Mouse (Mus musculus): ENCODE data around the gene Cdc42bpg. TPM values are rescaled to one million over a fixed set of nuclear protein-coding genes. Genes with fewer than 3 reads are reported as not detected.

Gene Cdc42bpg
- polyA plus RNA-seq, 1 experiment = 0.69 TPM

- Histone ChIP-seq H3K36me3 (ENCODE audit: control insufficient read depth) (no peaks in the 10 kb centered on the region; the same call in none of the 2 replicates), H3K4me1 (ENCODE audit: control insufficient read depth) (peaks cover 22% of the 10 kb centered on the region), H3K9me3 (ENCODE audit: control insufficient read depth, low read length) (no peaks in the 10 kb centered on the region), H3K27me3 (ENCODE audit: control insufficient read depth) (0 out of 2 replicates have a peak, but pooled peaks cover 4% of the 10 kb centered on the region), H3K4me3 (replicated peaks) (no peak overlapping the region)
- TF ChIP-seq GATA1 (IDR thresholded peaks at IDR 0.05; ENCODE audit: low read length) (no peak), TAL1 (IDR thresholded peaks at IDR 0.05; ENCODE audit: low read length) (no peak)
These were observed 38.7 kb upstream of the Cdc42bpg start for GRCm38 (mm10) chr19:6267306-6268169.

- TF ChIP-seq TAL1 (IDR thresholded peaks at IDR 0.05; ENCODE audit: low read length) (no peak), GATA1 (IDR thresholded peaks at IDR 0.05; ENCODE audit: low read length) (no peak)
- H3K36me3 ChIP-seq (ENCODE audit: control insufficient read depth) = no peaks in the 10 kb centered on the region; the same call in 1 of the 2 replicates
- 0 out of 2 replicates have a peak, but pooled peaks cover 4% of the 10 kb centered on the region for H3K27me3 ChIP-seq (ENCODE audit: control insufficient read depth)
- no peaks in the 10 kb centered on the region for H3K9me3 ChIP-seq (ENCODE audit: control insufficient read depth, low read length)
- peaks cover 22% of the 10 kb centered on the region for H3K4me1 ChIP-seq (ENCODE audit: control insufficient read depth)
- H3K4me3 ChIP-seq (replicated peaks) = no peak overlapping the region
These were observed 38.1 kb upstream of the Cdc42bpg start for GRCm38 (mm10) chr19:6268170-6268528.

- peaks cover 22% of the 10 kb centered on the region for H3K4me1 ChIP-seq (ENCODE audit: control insufficient read depth)
- TF ChIP-seq TAL1 (IDR thresholded peaks at IDR 0.05; ENCODE audit: low read length) = no peak
- TF ChIP-seq GATA1 (IDR thresholded peaks at IDR 0.05; ENCODE audit: low read length) = no peak
- no peak overlapping the region for H3K4me3 ChIP-seq (replicated peaks)
- no peaks in the 10 kb centered on the region; the same call in 1 of the 2 replicates for H3K36me3 ChIP-seq (ENCODE audit: control insufficient read depth)
- no peaks in the 10 kb centered on the region for H3K9me3 ChIP-seq (ENCODE audit: control insufficient read depth, low read length)
- 0 out of 2 replicates have a peak, but pooled peaks cover 4% of the 10 kb centered on the region for H3K27me3 ChIP-seq (ENCODE audit: control insufficient read depth)
These were observed 37.6 kb upstream of the Cdc42bpg start for GRCm38 (mm10) chr19:6268670-6269132.

- H3K9me3 ChIP-seq (ENCODE audit: control insufficient read depth, low read length) = no peaks in the 10 kb centered on the region
- H3K4me1 ChIP-seq (ENCODE audit: control insufficient read depth) = peaks cover 29% of the 10 kb centered on the region
- TF ChIP-seq TAL1 (IDR thresholded peaks at IDR 0.05; ENCODE audit: low read length) (no peak), GATA1 (IDR thresholded peaks at IDR 0.05; ENCODE audit: low read length) (no peak)
- no peaks in the 10 kb centered on the region; the same call in 1 of the 2 replicates for H3K36me3 ChIP-seq (ENCODE audit: control insufficient read depth)
- H3K4me3 ChIP-seq (replicated peaks) = no peak overlapping the region
- 0 out of 2 replicates have a peak, but pooled peaks cover 4% of the 10 kb centered on the region for H3K27me3 ChIP-seq (ENCODE audit: control insufficient read depth)
These were observed 36.3 kb upstream of the Cdc42bpg start for GRCm38 (mm10) chr19:6269798-6270475.

- no peaks in the 10 kb centered on the region for H3K36me3 ChIP-seq (ENCODE audit: control insufficient read depth)
- peaks cover 36% of the 10 kb centered on the region for H3K4me1 ChIP-seq (ENCODE audit: control insufficient read depth)
- no peak overlapping the region for H3K4me3 ChIP-seq (replicated peaks)
- H3K27me3 ChIP-seq (ENCODE audit: control insufficient read depth) = 0 out of 2 replicates have a peak, but pooled peaks cover 4% of the 10 kb centered on the region
- no peak for TF ChIP-seq TAL1 (IDR thresholded peaks at IDR 0.05; ENCODE audit: low read length)
- no peak for TF ChIP-seq GATA1 (IDR thresholded peaks at IDR 0.05; ENCODE audit: low read length)
- H3K9me3 ChIP-seq (ENCODE audit: control insufficient read depth, low read length) = no peaks in the 10 kb centered on the region
These were observed 35.6 kb upstream of the Cdc42bpg start for GRCm38 (mm10) chr19:6270661-6271060.

GRCm38 (mm10) chr19:6271206-6271605 is 35.0 kb upstream of the Cdc42bpg start:
- H3K4me3 ChIP-seq (replicated peaks) = no peak overlapping the region
- TF ChIP-seq TAL1 (IDR thresholded peaks at IDR 0.05; ENCODE audit: low read length) (no peak), GATA1 (IDR thresholded peaks at IDR 0.05; ENCODE audit: low read length) (no peak)
- peaks cover 42% of the 10 kb centered on the region for H3K4me1 ChIP-seq (ENCODE audit: control insufficient read depth)
- no peaks in the 10 kb centered on the region for H3K36me3 ChIP-seq (ENCODE audit: control insufficient read depth)
- no peaks in the 10 kb centered on the region for H3K9me3 ChIP-seq (ENCODE audit: control insufficient read depth, low read length)
- H3K27me3 ChIP-seq (ENCODE audit: control insufficient read depth) = 0 out of 2 replicates have a peak, but pooled peaks cover 4% of the 10 kb centered on the region

GRCm38 (mm10) chr19:6272053-6272452 is 34.2 kb upstream of the Cdc42bpg start:
- H3K27me3 ChIP-seq (ENCODE audit: control insufficient read depth) = 0 out of 2 replicates have a peak, but pooled peaks cover 4% of the 10 kb centered on the region
- no peaks in the 10 kb centered on the region for H3K9me3 ChIP-seq (ENCODE audit: control insufficient read depth, low read length)
- H3K4me3 ChIP-seq (replicated peaks) = no peak overlapping the region
- H3K36me3 ChIP-seq (ENCODE audit: control insufficient read depth) = no peaks in the 10 kb centered on the region
- TF ChIP-seq GATA1 (IDR thresholded peaks at IDR 0.05; ENCODE audit: low read length) (no peak), TAL1 (IDR thresholded peaks at IDR 0.05; ENCODE audit: low read length) (no peak)
- H3K4me1 ChIP-seq (ENCODE audit: control insufficient read depth) = peaks cover 45% of the 10 kb centered on the region

- Histone ChIP-seq H3K27me3 (ENCODE audit: control insufficient read depth) (0 out of 2 replicates have a peak, but pooled peaks cover 3% of the 10 kb centered on the region), H3K4me1 (ENCODE audit: control insufficient read depth) (peaks cover 50% of the 10 kb centered on the region), H3K9me3 (ENCODE audit: control insufficient read depth, low read length) (no peaks in the 10 kb centered on the region), H3K4me3 (replicated peaks) (no peak overlapping the region), H3K36me3 (ENCODE audit: control insufficient read depth) (no peaks in the 10 kb centered on the region)
- TF ChIP-seq GATA1 (IDR thresholded peaks at IDR 0.05; ENCODE audit: low read length) (no peak), TAL1 (IDR thresholded peaks at IDR 0.05; ENCODE audit: low read length) (no peak)
These were observed 33.5 kb upstream of the Cdc42bpg start for GRCm38 (mm10) chr19:6272738-6273137.

GRCm38 (mm10) chr19:6273592-6273991 is 32.7 kb upstream of the Cdc42bpg start:
- H3K9me3 ChIP-seq (ENCODE audit: control insufficient read depth, low read length) = no peaks in the 10 kb centered on the region
- H3K4me1 ChIP-seq (ENCODE audit: control insufficient read depth) = peaks cover 51% of the 10 kb centered on the region

More at GRCm38 (mm10) chr19:6273592-6273991, 32.7 kb upstream of the Cdc42bpg start:
- TF ChIP-seq GATA1 (IDR thresholded peaks at IDR 0.05; ENCODE audit: low read length) (no peak), TAL1 (IDR thresholded peaks at IDR 0.05; ENCODE audit: low read length) (no peak)
- H3K27me3 ChIP-seq (ENCODE audit: control insufficient read depth) = no peaks in the 10 kb centered on the region
- no peak overlapping the region for H3K4me3 ChIP-seq (replicated peaks)
- peaks cover 6% of the 10 kb centered on the region for H3K36me3 ChIP-seq (ENCODE audit: control insufficient read depth)

All from erythroblast, embryonic 14.5 days (primary cell).